Mouse (Mus musculus): ENCODE results near the gene Trip13. TPM values are rescaled to one million over a fixed set of nuclear protein-coding genes. Genes with fewer than 3 reads are reported as not detected.

Gene Trip13
- 1.2 and 2.6 TPM in 2 replicates for polyA plus RNA-seq (2012; ENCODE audit: low replicate concordance)

GRCm38 (mm10) chr13:73937321-73938176, at the start of gene Trip13, which contains the start of gene Brd9:
Trip13 (minus strand) TSS chr13:73937784.
Brd9 (plus strand) TSS chr13:73937811.

GRCm38 (mm10) chr13:73963551-73963950, 26.0 kb upstream of the Trip13 start, which contains the start of gene Zdhhc11:
Zdhhc11 (plus strand) TSS chr13:73963851.

Other genes with a start within 250 kb of the Trip13 start
- not detected in 2 replicates for gene Slc6a19, start 232.9 kb downstream of the Trip13 start, polyA plus RNA-seq (2012; ENCODE audit: low replicate concordance)
- gene Slc12a7, start 204.7 kb downstream of the Trip13 start, polyA plus RNA-seq (2012; ENCODE audit: low replicate concordance), result 8.4 and 15.5 TPM in 2 replicates
- 0.18 TPM in 1 of 2 replicates, not detected in the other for gene Nkd2, start 90.2 kb downstream of the Trip13 start, polyA plus RNA-seq (2012; ENCODE audit: low replicate concordance)
- 19.2 and 21.4 TPM in 2 replicates for gene Brd9, start within 50 bp of the Trip13 start, polyA plus RNA-seq (2012; ENCODE audit: low replicate concordance)
- not detected in 2 replicates for gene Zdhhc11, start 26.1 kb upstream of the Trip13 start, polyA plus RNA-seq (2012; ENCODE audit: low replicate concordance)
- gene Tppp, start 71.6 kb upstream of the Trip13 start, polyA plus RNA-seq (2012; ENCODE audit: low replicate concordance), result 0.08 and 0.15 TPM in 2 replicates
- 0.21 and 4.7 TPM in 2 replicates for gene Cep72, start 124.5 kb upstream of the Trip13 start, polyA plus RNA-seq (2012; ENCODE audit: low replicate concordance)
- gene Slc9a3, start 183.7 kb upstream of the Trip13 start, polyA plus RNA-seq (2012; ENCODE audit: low replicate concordance), result 0.16 TPM in 1 of 2 replicates, not detected in the other